ENCODE assay signal across 29 mouse cellular contexts in the genomic region with DNA sequence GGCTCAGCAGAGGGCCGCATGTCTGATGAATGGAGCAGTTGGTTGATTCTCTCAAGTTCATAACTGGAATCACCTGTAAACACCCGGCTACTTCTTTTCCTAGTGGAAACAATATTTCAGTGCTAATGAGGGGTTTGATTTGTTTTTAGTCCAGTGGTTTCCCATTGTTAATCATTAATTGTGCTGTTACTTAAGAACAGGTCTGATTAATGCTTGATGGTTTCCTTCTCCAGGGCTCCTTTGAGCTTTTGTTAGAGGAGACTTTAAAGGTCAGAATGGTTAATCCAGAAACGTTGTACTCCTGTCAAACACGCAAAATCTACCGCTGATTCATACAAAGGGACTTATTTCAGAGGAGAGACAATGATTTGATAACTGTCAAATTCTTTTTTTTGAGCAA.
DNase-seq lines count a peak whose midpoint lies in the region; ATAC-seq and TF ChIP-seq lines count a peak whose summit lies in the region.
"Had no signal": no experiment of that assay in that cellular context is flagged by ENCODE, and none has a peak within 500 bp of the region (broad histone marks: within the 10 kb centered on the region; RNA-seq: fewer than 3 reads in every experiment).

No protein-coding gene starts in this region.

- peak; percentile 86 for DNase-seq in kidney, adult 2 months
- DNase-seq in kidney, postnatal 25 days = no peak
- peak; percentile 88 for DNase-seq in midbrain, embryonic 11.5 days (ENCODE audit: low spot score, missing footprints)
- DNase-seq in thymus, adult 18-20 months = no peak
- DNase-seq: adrenal gland, adult 2 months; adrenal gland, postnatal 36 days; cerebellum, adult 18-20 months; cerebellum, postnatal 10 days; gastrocnemius, postnatal 14 days; heart, postnatal 14 days; liver, embryonic 13.5 days; lung, adult 18-20 months; lung, postnatal 4 days; right cerebral cortex, postnatal 4 days; thymus, adult 2 months; thymus, postnatal 36 days had no signal

- no peaks in the 10 kb centered on the region; the same call in 1 of the 2 replicates for H3K27me3 ChIP-seq in kidney, adult 2 months (replicated peaks; ENCODE audit: control insufficient read depth, insufficient read depth, low read length)
- H3K27me3 ChIP-seq in midbrain, embryonic 11.5 days (ENCODE audit: control insufficient read depth, insufficient read depth, low read length) = peaks cover 3% of the 10 kb centered on the region; the same call in 1 of the 2 replicates
- H3K27me3 ChIP-seq in midbrain, embryonic 13.5 days = no peaks in the 10 kb centered on the region; the same call in 1 of the 2 replicates
- H3K27me3 ChIP-seq in kidney, embryonic 15.5 days = no peaks in the 10 kb centered on the region
- H3K27me3 ChIP-seq: forebrain, embryonic 13.5 days; limb, embryonic 13.5 days; liver, embryonic 13.5 days; megakaryocyte, embryonic 14.5 days; midbrain, embryonic 15.5 days had no signal

- no peak overlapping the region for H3K4me2 ChIP-seq in midbrain, embryonic 11.5 days
- no peak overlapping the region for H3K4me2 ChIP-seq in midbrain, embryonic 13.5 days (replicated peaks)
- H3K4me2 ChIP-seq in kidney, embryonic 15.5 days = no peak overlapping the region
- H3K4me2 ChIP-seq: forebrain, embryonic 13.5 days; limb, embryonic 13.5 days; liver, embryonic 13.5 days; midbrain, embryonic 15.5 days had no signal

- TF ChIP-seq CTCF in kidney, adult 2 months (conservative IDR thresholded peaks at IDR 0.05; ENCODE audit: insufficient read depth, insufficient read length, low read depth, low read length) = no peak

- H3K36me3 ChIP-seq in kidney, adult 2 months (ENCODE audit: control insufficient read depth, insufficient read depth, low read length) = no peaks in the 10 kb centered on the region
- no peaks in the 10 kb centered on the region for H3K36me3 ChIP-seq in midbrain, embryonic 11.5 days (ENCODE audit: control insufficient read depth, insufficient read depth, low read length)
- no peaks in the 10 kb centered on the region for H3K36me3 ChIP-seq in midbrain, embryonic 13.5 days
- H3K36me3 ChIP-seq in kidney, embryonic 15.5 days = no peaks in the 10 kb centered on the region
- H3K36me3 ChIP-seq: hindbrain, embryonic 10.5 days; limb, embryonic 13.5 days; liver, embryonic 13.5 days; midbrain, embryonic 15.5 days had no signal

- H3K9me3 ChIP-seq in midbrain, embryonic 11.5 days (ENCODE audit: control insufficient read depth, low read length) = no peaks in the 10 kb centered on the region
- no peaks in the 10 kb centered on the region for H3K9me3 ChIP-seq in midbrain, embryonic 13.5 days
- no peaks in the 10 kb centered on the region for H3K9me3 ChIP-seq in kidney, embryonic 15.5 days (replicated peaks)
- H3K9me3 ChIP-seq: forebrain, embryonic 13.5 days; hindbrain, embryonic 10.5 days; limb, embryonic 13.5 days; liver, embryonic 13.5 days; megakaryocyte, embryonic 14.5 days; midbrain, embryonic 15.5 days had no signal

- H3K4me3 ChIP-seq in kidney, adult 2 months (ENCODE audit: insufficient read depth, low read depth, low read length) = no peak overlapping the region
- H3K4me3 ChIP-seq in midbrain, embryonic 11.5 days (ENCODE audit: low read depth, low read length) = no peak overlapping the region
- no peak overlapping the region for H3K4me3 ChIP-seq in midbrain, embryonic 13.5 days (replicated peaks)
- no peak overlapping the region for H3K4me3 ChIP-seq in kidney, embryonic 15.5 days (replicated peaks)
- H3K4me3 ChIP-seq: forebrain, embryonic 13.5 days; hindbrain, embryonic 10.5 days; limb, embryonic 13.5 days; liver, embryonic 13.5 days; megakaryocyte, embryonic 14.5 days; midbrain, embryonic 15.5 days had no signal

- 20% methylated on average over 5 of the region's 5 CpGs for WGBS in kidney, adult 2 months
- 20% methylated on average over 5 of the region's 5 CpGs for WGBS in midbrain, embryonic 11.5 days
- 18% methylated on average over 5 of the region's 5 CpGs for WGBS in midbrain, embryonic 13.5 days
- 34% methylated on average over 5 of the region's 5 CpGs for WGBS in kidney, embryonic 15.5 days

- no peak for TF ChIP-seq POLR2A in kidney, adult 2 months (IDR thresholded peaks at IDR 0.05; ENCODE audit: low read depth, low read length)

- no peak overlapping the region for H3K9ac ChIP-seq in midbrain, embryonic 11.5 days (ENCODE audit: low read length)
- no peak overlapping the region for H3K9ac ChIP-seq in midbrain, embryonic 13.5 days (replicated peaks)
- no peak overlapping the region for H3K9ac ChIP-seq in kidney, embryonic 15.5 days
- H3K9ac ChIP-seq: forebrain, embryonic 13.5 days; limb, embryonic 13.5 days; liver, embryonic 13.5 days; midbrain, embryonic 15.5 days had no signal

- H3K4me1 ChIP-seq in kidney, adult 2 months (ENCODE audit: control insufficient read depth, insufficient read depth, low read length) = peaks cover 24% of the 10 kb centered on the region
- H3K4me1 ChIP-seq in midbrain, embryonic 11.5 days (ENCODE audit: control insufficient read depth, insufficient read depth, low read length) = peaks cover 11% of the 10 kb centered on the region
- H3K4me1 ChIP-seq in midbrain, embryonic 13.5 days (replicated peaks) = peaks cover 28% of the 10 kb centered on the region
- H3K4me1 ChIP-seq in kidney, embryonic 15.5 days = peaks cover 11% of the 10 kb centered on the region
- H3K4me1 ChIP-seq: megakaryocyte, embryonic 14.5 days had no signal

- no peak for ATAC-seq in midbrain, embryonic 11.5 days (ENCODE audit: low FRiP score)
- ATAC-seq in midbrain, embryonic 13.5 days = no peak
- ATAC-seq in kidney, embryonic 15.5 days (replicated peaks; ENCODE audit: low FRiP score) = peak; percentile 67
- no peak for ATAC-seq in megakaryocyte-erythroid progenitor cell, adult 5-6 weeks (replicated peaks; ENCODE audit: low FRiP score, low TSS enrichment, poor library complexity, severe bottlenecking)
- ATAC-seq: activated CD4-positive, CD25-positive, alpha-beta regulatory T cell, adult 4 months; CD4-positive, CD25-positive, alpha-beta regulatory T cell, adult 4 months; forebrain, embryonic 13.5 days; hindbrain, embryonic 16.5 days; lung, postnatal 0 days; midbrain, embryonic 15.5 days had no signal

- peak overlapping the region; percentile 95 for H3K27ac ChIP-seq in kidney, adult 2 months (ENCODE audit: insufficient read depth, low read depth, low read length)
- H3K27ac ChIP-seq in midbrain, embryonic 11.5 days (ENCODE audit: low read depth, low read length) = no peak overlapping the region
- no peak overlapping the region for H3K27ac ChIP-seq in midbrain, embryonic 13.5 days
- peak overlapping the region; percentile 49; the same call in 1 of the 2 replicates for H3K27ac ChIP-seq in kidney, embryonic 15.5 days
- H3K27ac ChIP-seq: forebrain, embryonic 13.5 days; hindbrain, embryonic 10.5 days; limb, embryonic 13.5 days; liver, embryonic 13.5 days; midbrain, embryonic 15.5 days; stomach, postnatal 0 days had no signal

Comparison
In these comparisons a context has a peak if more than half of its experiments do, and no peak if none do; other contexts are left out.
1. DNase-seq: peak in kidney, adult 2 months (single experiment) and midbrain, embryonic 11.5 days (single experiment); none in kidney, postnatal 25 days (0 of 2) and thymus, adult 18-20 months (0 of 2).
2. H3K27ac ChIP-seq: peak in kidney, adult 2 months (single experiment) and kidney, embryonic 15.5 days (single experiment); none in midbrain, embryonic 11.5 days (single experiment) and midbrain, embryonic 13.5 days (single experiment).